Mouse (Mus musculus) MEL (cell line): ENCODE data around the gene Naaa. TPM values are rescaled to one million over a fixed set of nuclear protein-coding genes. Genes with fewer than 3 reads are reported as not detected.
A peak's percentile ranks its signal among the peaks of the same experiment; 100 is the strongest.

Source experiments
- DNase-seq: peaks from one replicate; pipeline ENCODE4 v3.0.0; 2011; ENCODE audit warnings: low read depth, low spot score
- H3K27ac ChIP-seq: 2 replicates; pipeline ENCODE4 v1.5.1; 2012; ENCODE audit warnings: low read depth, mild to moderate bottlenecking, control low read depth, low read length, moderate library complexity; ENCODE audit not compliant: control insufficient read depth
- H3K27me3 ChIP-seq, 2 experiments: fragments of 150-350 bp in 1 of 2; sonication (generic) in 1 of 2; 2 replicates each; pipeline ENCODE4 v1.6.1; 2012; ENCODE audit warnings: low read length in 2 of 2, mild to moderate bottlenecking in 2 of 2, improper control_type of control experiment in 1 of 2, moderate library complexity in 1 of 2; ENCODE audit not compliant: insufficient read depth in 2 of 2, control insufficient read depth in 1 of 2
- H3K36me3 ChIP-seq, 2 experiments: 2 replicates each; pipeline ENCODE4 v1.6.1; 2012 to 2014; ENCODE audit warnings: low read length in 2 of 2, improper control_type of control experiment in 1 of 2, inconsistent platforms in 1 of 2, mild to moderate bottlenecking in 1 of 2; ENCODE audit not compliant: insufficient read depth in 2 of 2, control insufficient read depth in 1 of 2
- H3K4me1 ChIP-seq, 2 experiments: fragments of 150-350 bp in 1 of 2; sonication (generic) in 1 of 2; 2 replicates each; pipeline ENCODE4 v1.6.1; 2012; ENCODE audit warnings: low read length in 2 of 2, improper control_type of control experiment in 1 of 2, mild to moderate bottlenecking in 1 of 2; ENCODE audit not compliant: insufficient read depth in 2 of 2, control insufficient read depth in 1 of 2
- H3K4me3 ChIP-seq, 2 experiments: fragments of 150-350 bp in 1 of 2; sonication (generic) in 1 of 2; 2 replicates each; pipeline ENCODE4 v1.5.1; 2012; ENCODE audit warnings: low read depth in 2 of 2, low read length in 2 of 2, mild to moderate bottlenecking in 2 of 2, moderate library complexity in 2 of 2, control low read depth in 1 of 2, improper control_type of control experiment in 1 of 2; ENCODE audit not compliant: control insufficient read depth in 1 of 2, insufficient read depth in 1 of 2
- H3K79me2 ChIP-seq: 2 replicates; pipeline ENCODE4 v1.6.1; 2012; ENCODE audit warnings: mild to moderate bottlenecking, low read length, moderate library complexity; ENCODE audit not compliant: control insufficient read depth, poor library complexity, insufficient read depth
- H3K9ac ChIP-seq: 2 replicates; pipeline ENCODE4 v1.6.1; 2012; ENCODE audit warnings: low read depth, mild to moderate bottlenecking, control low read depth, low read length, moderate library complexity; ENCODE audit not compliant: control insufficient read depth, poor library complexity, severe bottlenecking
- H3K9me3 ChIP-seq: fragments of 150-350 bp; sonication (generic); replicated peaks from 2 replicates; pipeline ENCODE4 v1.6.1; 2012; ENCODE audit warnings: mild to moderate bottlenecking, low read length, improper control_type of control experiment, moderate library complexity; ENCODE audit not compliant: insufficient read depth
- BHLHE40 ChIP-seq: IDR thresholded peaks from 2 replicates; pipeline ENCODE4 v1.6.1; 2012; ENCODE audit warnings: low read depth, mild to moderate bottlenecking, inconsistent platforms, low read length, improper control_type of control experiment, borderline replicate concordance
- E2F4 ChIP-seq: IDR thresholded peaks from 2 replicates; pipeline ENCODE4 v1.6.1; 2011; ENCODE audit warnings: low read depth, low read length, improper control_type of control experiment, borderline replicate concordance
- ELF1 ChIP-seq: IDR thresholded peaks from 2 replicates; pipeline ENCODE4 v1.6.1; 2014; ENCODE audit warnings: low read depth, mild to moderate bottlenecking, inconsistent platforms, low read length, improper control_type of control experiment, moderate library complexity
- EP300 ChIP-seq, 2 experiments: IDR thresholded peaks; 2 replicates each; pipeline ENCODE4 v1.6.1; 2011; ENCODE audit warnings: improper control_type of control experiment in 2 of 2, low read length in 2 of 2, low read depth in 1 of 2, mild to moderate bottlenecking in 1 of 2
- ETS1 ChIP-seq: IDR thresholded peaks from 2 replicates; pipeline ENCODE4 v1.6.1; 2012; ENCODE audit warnings: low read depth, mild to moderate bottlenecking, inconsistent platforms, low read length, improper control_type of control experiment, moderate library complexity
- GATA1 ChIP-seq: IDR thresholded peaks from 2 replicates; pipeline ENCODE4 v1.6.1; 2011; ENCODE audit warnings: low read depth, low read length, improper control_type of control experiment
- HCFC1 ChIP-seq: IDR thresholded peaks from 2 replicates; pipeline ENCODE4 v1.6.1; 2012; ENCODE audit warnings: low read depth, mild to moderate bottlenecking, inconsistent platforms, low read length, improper control_type of control experiment, moderate library complexity
- MAX ChIP-seq: IDR thresholded peaks from 2 replicates; pipeline ENCODE4 v1.6.1; 2011; ENCODE audit warnings: low read length, improper control_type of control experiment
- MAZ ChIP-seq: IDR thresholded peaks from 2 replicates; pipeline ENCODE4 v1.6.1; 2012; ENCODE audit warnings: low read depth, mild to moderate bottlenecking, inconsistent platforms, low read length, improper control_type of control experiment
- MXI1 ChIP-seq: IDR thresholded peaks from 2 replicates; pipeline ENCODE4 v1.6.1; 2011; ENCODE audit warnings: mild to moderate bottlenecking, low read depth, low read length, improper control_type of control experiment
- MYB ChIP-seq: IDR thresholded peaks from 2 replicates; pipeline ENCODE4 v1.6.1; 2011; ENCODE audit warnings: mild to moderate bottlenecking, low read depth, low read length, improper control_type of control experiment
- MYC ChIP-seq: IDR thresholded peaks from 2 replicates; pipeline ENCODE4 v1.6.1; 2011; ENCODE audit warnings: low read depth, mild to moderate bottlenecking, low read length, improper control_type of control experiment, moderate library complexity
- NRF1 ChIP-seq: IDR thresholded peaks from 2 replicates; pipeline ENCODE4 v1.6.1; 2014; ENCODE audit warnings: low read depth, mild to moderate bottlenecking, inconsistent platforms, low read length, improper control_type of control experiment, moderate library complexity; ENCODE audit not compliant: poor library complexity, insufficient read depth, severe bottlenecking
- POLR2A ChIP-seq, 2 experiments: IDR thresholded peaks; 2 replicates each; pipeline ENCODE4 v1.6.1; 2011 to 2012; ENCODE audit warnings: low read length in 2 of 2, mild to moderate bottlenecking in 2 of 2, control low read depth in 1 of 2, improper control_type of control experiment in 1 of 2, low read depth in 1 of 2, moderate library complexity in 1 of 2; ENCODE audit not compliant: control insufficient read depth in 1 of 2, insufficient read depth in 1 of 2, poor library complexity in 1 of 2
- POLR2AphosphoS2 ChIP-seq: IDR thresholded peaks from 2 replicates; pipeline ENCODE4 v1.6.1; 2011; ENCODE audit warnings: low read length, improper control_type of control experiment
- RCOR1 ChIP-seq: IDR thresholded peaks from 2 replicates; pipeline ENCODE4 v1.6.1; 2012; ENCODE audit warnings: low read depth, mild to moderate bottlenecking, inconsistent platforms, low read length, improper control_type of control experiment
- SIN3A ChIP-seq: IDR thresholded peaks from 2 replicates; pipeline ENCODE4 v1.6.1; 2012; ENCODE audit warnings: low read length, improper control_type of control experiment, inconsistent platforms
- TAL1 ChIP-seq: IDR thresholded peaks from 2 replicates; pipeline ENCODE4 v1.6.1; 2012; ENCODE audit warnings: mild to moderate bottlenecking, inconsistent platforms, low read length, moderate library complexity, mixed read lengths
- TCF12 ChIP-seq: IDR thresholded peaks from 2 replicates; pipeline ENCODE4 v1.6.1; 2014; ENCODE audit warnings: low read depth, mild to moderate bottlenecking, inconsistent platforms, low read length, improper control_type of control experiment, moderate library complexity
- UBTF ChIP-seq: IDR thresholded peaks from 2 replicates; pipeline ENCODE4 v1.6.1; 2012; ENCODE audit warnings: low read depth, mild to moderate bottlenecking, inconsistent platforms, low read length, improper control_type of control experiment, moderate library complexity, borderline replicate concordance; ENCODE audit not compliant: insufficient read depth
- USF2 ChIP-seq, 2 experiments: IDR thresholded peaks; 2 replicates each; pipeline ENCODE4 v1.6.1; 2011 to 2012; ENCODE audit warnings: improper control_type of control experiment in 2 of 2, low read length in 2 of 2, borderline replicate concordance in 1 of 2, inconsistent platforms in 1 of 2, low read depth in 1 of 2, mild to moderate bottlenecking in 1 of 2; ENCODE audit not compliant: insufficient read depth in 1 of 2
- ZNF384 ChIP-seq: IDR thresholded peaks from 2 replicates; pipeline ENCODE4 v1.6.1; 2012; ENCODE audit warnings: low read depth, mild to moderate bottlenecking, inconsistent platforms, low read length, improper control_type of control experiment
- polyA plus RNA-seq, 2 experiments: library from polyadenylated mRNA; stranded (reverse) in 1 of 2; unstranded in 1 of 2; fragments of >175 nt in 1 of 2; fragments of >200 nt in 1 of 2; gene quantifications; 2 replicates each; pipeline versions ENCODE4 v1.2.1 to v1.2.4; 2012; ENCODE audit warnings: low replicate concordance in 2 of 2, low read depth in 1 of 2; ENCODE audit not compliant: insufficient read length in 2 of 2, insufficient read depth in 1 of 2, missing spikeins in 1 of 2
- total RNA-seq: library from RNA; depleted of rRNA; stranded (reverse); fragments of 300-350 nt; gene quantifications from 2 replicates; pipeline ENCODE4 v1.2.3, GENCODE M21; 2012

Gene Naaa
- total and polyA plus RNA-seq, 3 experiments, result 2.2 to 6.7 TPM; not detected in 1

- peak; percentile 91 for DNase-seq
- 0 out of 2 replicates have a peak, but pooled peaks have one; percentile 36 for TF ChIP-seq E2F4
- peak; percentile 64 for TF ChIP-seq ETS1
- peak; percentile 64 to 72 for TF ChIP-seq EP300 (IDR thresholded peaks at IDR 0.05; ENCODE audit: low read depth in 1 of 2, low read length in 2 of 2)
- no peak for TF ChIP-seq POLR2A (IDR thresholded peaks at IDR 0.05; ENCODE audit: control insufficient read depth in 1 of 2, insufficient read depth in 1 of 2, low read depth in 1 of 2, low read length in 2 of 2, poor library complexity in 1 of 2)
- TF ChIP-seq SIN3A, result peak; percentile 62
- peak; percentile 59; the same call in 1 of the 2 replicates for TF ChIP-seq NRF1
- TF ChIP-seq MAZ, result peak; percentile 94
- peak; percentile 61 for TF ChIP-seq GATA1
- TF ChIP-seq HCFC1, result peak; percentile 18; the same call in 1 of the 2 replicates
- TF ChIP-seq RCOR1, result peak; percentile 80
- no peak for TF ChIP-seq POLR2AphosphoS2
- peak; percentile 77; the same call in 1 of the 2 replicates for TF ChIP-seq MYC
- no peak for TF ChIP-seq MAX
- TF ChIP-seq MXI1, result 0 out of 2 replicates have a peak, but pooled peaks have one; percentile 34
- peak; percentile 22; the same call in 1 of the 2 replicates for TF ChIP-seq BHLHE40
- no peak for TF ChIP-seq UBTF
- TF ChIP-seq TCF12, result 0 out of 2 replicates have a peak, but pooled peaks have one; percentile 30
- TF ChIP-seq TAL1, result 0 out of 2 replicates have a peak, but pooled peaks have one; percentile 8
- TF ChIP-seq, all 39 proteins: peak for 14
- Histone ChIP-seq H3K9me3 (no peaks in the 10 kb centered on the region), H3K79me2 (no peaks in the 10 kb centered on the region; the same call in 1 of the 2 replicates), H3K27ac (no peak overlapping the region), H3K36me3 (peaks cover 0 to 28% of the 10 kb centered on the region in 2 experiments; a peak in 2 of 4 replicates), H3K4me3 (peak overlapping the region in 1 of 2 experiments; percentile 24; a peak in 1 of 4 replicates), H3K27me3 (no peaks in the 10 kb centered on the region), H3K4me1 (peaks cover 20 to 23% of the 10 kb centered on the region in 2 experiments), H3K9ac (no peak overlapping the region)
Observed at GRCm38 (mm10) chr5:92278942-92279537, 1.1 kb upstream of the Naaa start.

GRCm38 (mm10) chr5:92270496-92270895 lies 7.5 kb downstream of the Naaa start:
- H3K27me3 ChIP-seq, result no peaks in the 10 kb centered on the region
- H3K36me3 ChIP-seq, result no peaks in the 10 kb centered on the region
- DNase-seq, result no peak

More at GRCm38 (mm10) chr5:92270496-92270895, 7.5 kb downstream of the Naaa start:
- TF ChIP-seq ZNF384, result no peak
- no peak for TF ChIP-seq MYB
- no peak for TF ChIP-seq ELF1
- no peak for TF ChIP-seq USF2 (IDR thresholded peaks at IDR 0.05; ENCODE audit: borderline replicate concordance in 1 of 2, insufficient read depth in 1 of 2, low read depth in 1 of 2, low read length in 2 of 2)
- H3K27ac ChIP-seq, result no peak overlapping the region
- H3K4me3 ChIP-seq, result no peak overlapping the region
- no peaks in the 10 kb centered on the region for H3K9me3 ChIP-seq
- H3K79me2 ChIP-seq, result no peaks in the 10 kb centered on the region
- no peak overlapping the region for H3K9ac ChIP-seq
- no peaks in the 10 kb centered on the region for H3K4me1 ChIP-seq
